Mouse (Mus musculus) neural tube, embryonic 11.5 days (tissue): ENCODE results near the gene Lzic. TPM values are rescaled to one million over a fixed set of nuclear protein-coding genes. Genes with fewer than 3 reads are reported as not detected.

ENCODE experiments used
- ATAC-seq: fragments of 200-750 bp; cut with Nextera tagmentation; 2 replicates; pipeline ENCODE4 v1.8.0; 2017; ENCODE audit warnings: moderate number of reproducible peaks, mild to moderate bottlenecking, moderate TSS enrichment, moderate library complexity; ENCODE audit not compliant: insufficient read depth, low FRiP score, low TSS enrichment
- DNase-seq: peaks from one replicate; pipeline ENCODE4 v3.0.0-alpha.2; 2015; ENCODE audit warnings: low spot score
- H3K27ac ChIP-seq: fragments of 300-500 bp; sonication (generic); 2 replicates; pipeline ENCODE4 v1.5.1; 2014; ENCODE audit warnings: low read depth, mild to moderate bottlenecking, low read length
- H3K27me3 ChIP-seq: fragments of 300-500 bp; sonication (generic); 2 replicates; pipeline ENCODE4 v1.6.1; 2014; ENCODE audit warnings: mild to moderate bottlenecking, low read length, mixed read lengths; ENCODE audit not compliant: control insufficient read depth, insufficient read depth
- H3K36me3 ChIP-seq: fragments of 300-500 bp; sonication (generic); 2 replicates; pipeline ENCODE4 v1.6.1; 2014; ENCODE audit warnings: mild to moderate bottlenecking, low read length, moderate library complexity, mixed read lengths; ENCODE audit not compliant: control insufficient read depth, insufficient read depth
- H3K4me1 ChIP-seq: fragments of 300-500 bp; sonication (generic); 2 replicates; pipeline ENCODE4 v1.6.1; 2014; ENCODE audit warnings: low read length, mixed read lengths; ENCODE audit not compliant: control insufficient read depth, insufficient read depth
- H3K4me2 ChIP-seq: fragments of 300-500 bp; sonication (generic); 2 replicates; pipeline ENCODE4 v1.6.1; 2014; ENCODE audit warnings: low read depth, mild to moderate bottlenecking, moderate library complexity
- H3K4me3 ChIP-seq: fragments of 300-500 bp; sonication (generic); 2 replicates; pipeline ENCODE4 v1.5.1; 2014; ENCODE audit warnings: low read depth, low read length
- H3K9ac ChIP-seq: fragments of 300-500 bp; sonication (generic); 2 replicates; pipeline ENCODE4 v1.6.1; 2014; ENCODE audit warnings: mild to moderate bottlenecking, low read length
- H3K9me3 ChIP-seq: fragments of 300-500 bp; sonication (generic); 2 replicates; pipeline ENCODE4 v1.6.1; 2016; ENCODE audit warnings: low read length; ENCODE audit not compliant: control insufficient read depth
- WGBS: fragments of 180-500 bp; shearing (Covaris S2); extraction: QIAGEN DNeasy Blood & Tissue Kit; methylation state at CpG from one replicate; pipeline ENCODE4 v1.1.7; 2014; 5-methylcytosine and 5-hydroxymethylcytosine counted together
- polyA plus RNA-seq: library from polyadenylated mRNA; unstranded; fragments of >200 nt; fragmentation: Nextera tagmentation; extraction: Ambion mirVana; gene quantifications from 2 replicates; pipeline ENCODE4 v1.2.1, GENCODE M21; 2014

Lzic gene
- 49.4 and 59.3 TPM in 2 replicates for polyA plus RNA-seq

- H3K4me2 ChIP-seq, result peak within 1 kb of the TSS; percentile 80
- peak within 1 kb of the TSS; percentile 64 for H3K9ac ChIP-seq
- peaks cover 7% of the 10 kb centered on the region for H3K4me1 ChIP-seq
- ATAC-seq (peak; percentile 97), DNase-seq (peak; percentile 95)
- H3K9me3 ChIP-seq, result no peaks in the 10 kb centered on the region
- H3K4me3 ChIP-seq, result peak within 1 kb of the TSS; percentile 73
- 0% methylated on average over 59 of the region's 60 CpGs for WGBS
- H3K27me3 ChIP-seq, result no peaks in the 10 kb centered on the region
- H3K36me3 ChIP-seq, result peaks cover 8% of the 10 kb centered on the region; the same call in 1 of the 2 replicates
- H3K27ac ChIP-seq, result 0 out of 2 replicates have a peak within 1 kb of the TSS, but pooled peaks have one; percentile 41
Measured at GRCm38 (mm10) chr4:149485053-149485824, at the start of gene Lzic, which contains the start of gene Nmnat1. Gene Lzic (plus strand): TSS chr4:149485229. Gene Nmnat1 (minus strand): TSS chr4:149485202.

GRCm38 (mm10) chr4:149440576-149440975 lies 44.5 kb upstream of the Lzic start:
- DNase-seq (no peak), ATAC-seq (no peak)
- Histone ChIP-seq H3K36me3 (no peaks in the 10 kb centered on the region), H3K9me3 (no peaks in the 10 kb centered on the region), H3K4me1 (no peaks in the 10 kb centered on the region), H3K4me2 (no peak overlapping the region), H3K4me3 (no peak overlapping the region), H3K27ac (no peak overlapping the region), H3K27me3 (no peaks in the 10 kb centered on the region), H3K9ac (no peak overlapping the region)
- WGBS, result 48% methylated on average over 8 of the region's 8 CpGs

- ATAC-seq, result no peak
- Histone ChIP-seq H3K27ac (no peak overlapping the region), H3K4me3 (no peak overlapping the region), H3K9me3 (no peaks in the 10 kb centered on the region), H3K9ac (no peak overlapping the region), H3K4me2 (no peak overlapping the region), H3K4me1 (peaks cover 2% of the 10 kb centered on the region; the same call in 1 of the 2 replicates), H3K27me3 (no peaks in the 10 kb centered on the region), H3K36me3 (no peaks in the 10 kb centered on the region)
- 65% methylated on average over 3 of the region's 3 CpGs for WGBS
- DNase-seq, result no peak
Measured at GRCm38 (mm10) chr4:149442436-149442835, 42.6 kb upstream of the Lzic start.

- ATAC-seq (no peak), DNase-seq (no peak)
- Histone ChIP-seq H3K4me3 (no peak overlapping the region), H3K9me3 (no peaks in the 10 kb centered on the region), H3K36me3 (no peaks in the 10 kb centered on the region), H3K4me2 (peak overlapping the region; percentile 47; the same call in 1 of the 2 replicates), H3K27me3 (no peaks in the 10 kb centered on the region), H3K4me1 (peaks cover 2% of the 10 kb centered on the region; the same call in 1 of the 2 replicates), H3K27ac (peak overlapping the region; percentile 86; the same call in 1 of the 2 replicates), H3K9ac (peak overlapping the region; percentile 72)
- 81% methylated on average over 1 of the region's 1 CpGs for WGBS
Measured at GRCm38 (mm10) chr4:149444465-149444864, 40.6 kb upstream of the Lzic start.

GRCm38 (mm10) chr4:149444964-149445701 lies 39.9 kb upstream of the Lzic start:
- under 1% methylated on average over 36 of the region's 36 CpGs for WGBS
- peak overlapping the region; percentile 20; the same call in 1 of the 2 replicates for H3K4me3 ChIP-seq
- no peaks in the 10 kb centered on the region for H3K9me3 ChIP-seq
- peaks cover 2% of the 10 kb centered on the region; the same call in 1 of the 2 replicates for H3K4me1 ChIP-seq
- H3K27me3 ChIP-seq, result no peaks in the 10 kb centered on the region
- peak overlapping the region; percentile 86 for H3K27ac ChIP-seq
- peak; percentile 97 for ATAC-seq
- H3K4me2 ChIP-seq, result peak overlapping the region; percentile 47
- no peaks in the 10 kb centered on the region for H3K36me3 ChIP-seq
- peak overlapping the region; percentile 72 for H3K9ac ChIP-seq
- DNase-seq, result peak; percentile 96

- no peak overlapping the region for H3K4me3 ChIP-seq
- DNase-seq (peak; percentile 82), ATAC-seq (peak; percentile 69)
- H3K4me1 ChIP-seq, result peaks cover 2% of the 10 kb centered on the region; the same call in 1 of the 2 replicates
- H3K36me3 ChIP-seq, result no peaks in the 10 kb centered on the region
- H3K9me3 ChIP-seq, result no peaks in the 10 kb centered on the region
- H3K9ac ChIP-seq, result no peak overlapping the region; the same call in 1 of the 2 replicates
- 2% methylated on average over 11 of the region's 11 CpGs for WGBS
- peak overlapping the region; percentile 47 for H3K4me2 ChIP-seq
- H3K27me3 ChIP-seq, result no peaks in the 10 kb centered on the region
- peak overlapping the region; percentile 86 for H3K27ac ChIP-seq
Measured at GRCm38 (mm10) chr4:149445868-149446267, 39.2 kb upstream of the Lzic start.

- Histone ChIP-seq H3K9me3 (no peaks in the 10 kb centered on the region), H3K27me3 (no peaks in the 10 kb centered on the region), H3K4me2 (peak overlapping the region; percentile 47), H3K36me3 (no peaks in the 10 kb centered on the region), H3K4me1 (peaks cover 2% of the 10 kb centered on the region; the same call in 1 of the 2 replicates), H3K27ac (peak overlapping the region; percentile 86; the same call in 1 of the 2 replicates), H3K9ac (no peak overlapping the region), H3K4me3 (no peak overlapping the region)
- 54% methylated on average over 1 of the region's 1 CpGs for WGBS
- DNase-seq, result no peak
- ATAC-seq, result no peak
Measured at GRCm38 (mm10) chr4:149446309-149446708, 38.7 kb upstream of the Lzic start.

- Histone ChIP-seq H3K9ac (no peak overlapping the region), H3K4me1 (peaks cover 2% of the 10 kb centered on the region; the same call in 1 of the 2 replicates), H3K4me3 (no peak overlapping the region), H3K27ac (no peak overlapping the region), H3K27me3 (no peaks in the 10 kb centered on the region), H3K4me2 (no peak overlapping the region), H3K36me3 (no peaks in the 10 kb centered on the region), H3K9me3 (no peaks in the 10 kb centered on the region)
- ATAC-seq, result no peak
- DNase-seq, result no peak
- WGBS, result 89% methylated on average over 3 of the region's 3 CpGs
Measured at GRCm38 (mm10) chr4:149450636-149451035, 34.4 kb upstream of the Lzic start.
